Mouse (Mus musculus) cerebellum, adult 2 months (tissue): ENCODE results near the gene Cryzl2.

ENCODE experiments used
- CTCF ChIP-seq: fragments of 200-500 bp; IDR thresholded peaks from 2 replicates; pipeline ENCODE4 v1.5.1; 2011; ENCODE audit warnings: low read depth, mild to moderate bottlenecking, control low read depth, low read length, moderate library complexity, borderline replicate concordance; ENCODE audit not compliant: insufficient read depth
- POLR2A ChIP-seq: fragments of 200-500 bp; IDR thresholded peaks from 2 replicates; pipeline ENCODE4 v1.6.1; 2011; ENCODE audit warnings: low read length, control low read depth, borderline replicate concordance; ENCODE audit not compliant: insufficient read depth

DNA sequence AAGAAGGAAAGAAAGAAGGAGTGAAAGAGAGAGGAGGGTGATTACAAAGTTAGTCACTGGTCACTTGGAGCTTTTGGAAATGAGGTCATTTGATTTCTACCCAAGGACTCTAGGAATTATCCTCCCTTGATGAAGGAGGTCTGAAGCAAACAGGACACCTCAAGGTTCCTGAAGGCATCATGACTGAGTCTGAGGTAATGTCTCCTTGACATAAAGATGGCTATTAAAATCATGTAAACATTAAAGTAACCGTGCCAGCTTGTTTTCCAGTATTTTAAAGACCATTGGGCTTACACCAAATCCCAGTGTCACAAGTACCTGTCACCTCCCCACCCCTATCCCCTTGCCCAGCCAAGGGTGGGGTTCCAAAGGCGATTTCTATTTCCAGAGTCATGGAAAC, 20.1 kb upstream of the Cryzl2 start:
- TF ChIP-seq CTCF (no peak), POLR2A (no peak)
